Mouse (Mus musculus): ENCODE measurements around the gene Crp.

GRCm38 (mm10) chr1:172785886-172786285, 88.0 kb downstream of the Crp start:
- TF ChIP-seq ZC3H11A (IDR thresholded peaks at IDR 0.05; ENCODE audit: low read depth, low read length): no peak
- no peak for TF ChIP-seq BHLHE40 (IDR thresholded peaks at IDR 0.05; ENCODE audit: borderline replicate concordance, low read depth, low read length)
- no peak for TF ChIP-seq ELF1 (IDR thresholded peaks at IDR 0.05; ENCODE audit: low read depth, low read length)
- TF ChIP-seq KAT2A (conservative IDR thresholded peaks at IDR 0.05; ENCODE audit: low read depth, low read length): no peak
- TF ChIP-seq TCF12 (IDR thresholded peaks at IDR 0.05; ENCODE audit: low read depth, low read length): no peak
- TF ChIP-seq CTCF (IDR thresholded peaks at IDR 0.05 in 2 of 3, conservative IDR thresholded peaks at IDR 0.05 in 1 of 3; ENCODE audit: control insufficient read depth in 1 of 3, insufficient read depth in 1 of 3, low read depth in 2 of 3, low read length in 3 of 3, poor library complexity in 1 of 3, severe bottlenecking in 1 of 3): no peak
- TF ChIP-seq GATA1 (IDR thresholded peaks at IDR 0.05; ENCODE audit: low read depth, low read length): no peak
- TF ChIP-seq EP300 (IDR thresholded peaks at IDR 0.05; ENCODE audit: low read depth in 1 of 2, low read length in 2 of 2): no peak
- no peak for TF ChIP-seq POLR2A (IDR thresholded peaks at IDR 0.05; ENCODE audit: control insufficient read depth in 1 of 2, insufficient read depth in 1 of 2, low read depth in 1 of 2, low read length in 2 of 2, poor library complexity in 1 of 2)
- TF ChIP-seq MYB (IDR thresholded peaks at IDR 0.05; ENCODE audit: low read depth, low read length): no peak
- no peak for TF ChIP-seq TAL1 (IDR thresholded peaks at IDR 0.05; ENCODE audit: low read length)
- no peak for TF ChIP-seq ETS1 (IDR thresholded peaks at IDR 0.05; ENCODE audit: low read depth, low read length)
